Mouse (Mus musculus): Measurements from ENCODE around the gene Prpf40a. TPM values are rescaled to one million over a fixed set of nuclear protein-coding genes. Genes with fewer than 3 reads are reported as not detected.

The Prpf40a gene
- polyA plus RNA-seq (2014; fragmentation: Nextera tagmentation; extraction: Ambion mirVana) = 182 and 190 TPM in 2 replicates

DNA sequence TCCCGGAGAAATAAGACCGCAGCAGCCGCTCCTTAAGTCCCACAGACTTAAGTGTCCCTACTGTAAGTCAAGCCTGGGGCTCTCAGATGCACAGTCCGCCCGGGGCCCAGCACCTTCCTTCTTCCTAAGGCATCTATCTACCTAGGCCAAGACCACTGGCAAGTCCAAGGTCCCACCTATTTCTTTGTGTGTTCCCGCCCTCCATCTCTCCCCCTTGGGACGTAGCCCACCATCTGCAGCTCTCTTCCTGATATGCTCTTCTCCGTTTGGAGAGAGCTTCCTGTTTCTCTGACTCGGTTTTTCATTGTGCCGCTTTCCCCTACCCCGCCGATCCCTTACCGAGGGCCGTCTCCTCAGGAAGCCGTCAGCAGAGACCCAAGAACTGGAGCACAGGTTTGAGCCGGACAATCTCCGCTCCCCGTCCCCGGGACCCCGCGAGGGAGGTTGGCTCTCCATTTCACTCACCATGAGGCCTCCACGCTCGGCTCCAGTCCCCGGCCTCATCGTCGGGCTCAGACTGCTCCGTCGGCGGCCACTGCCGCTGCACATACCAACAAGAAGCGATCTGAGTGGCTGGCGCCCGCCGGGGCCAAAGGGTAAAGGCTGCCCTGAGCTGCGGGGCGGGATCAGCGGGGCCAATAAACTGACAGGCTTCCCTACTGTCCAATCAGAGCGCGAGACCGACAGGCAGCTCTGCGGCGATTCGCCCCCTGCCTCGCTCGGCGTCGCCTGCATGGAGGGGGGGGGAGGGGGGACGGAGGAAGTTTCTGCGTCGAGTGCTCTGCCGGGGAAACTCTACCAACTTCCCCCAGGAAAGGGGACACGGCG is at the start of gene Prpf40a:
Gene Prpf40a, minus strand, starts transcription at position 601 of the 828 bp plus-strand sequence.
- no peaks in the 10 kb centered on the region for H3K4me1 ChIP-seq (replicated peaks; ENCODE audit: control insufficient read depth, insufficient read depth, low read length)
- H3K27ac ChIP-seq (ENCODE audit: low read depth, low read length) = peak within 1 kb of the TSS; percentile 90
- H3K27me3 ChIP-seq (ENCODE audit: control insufficient read depth, insufficient read depth, low read length) = no peaks in the 10 kb centered on the region
- H3K4me3 ChIP-seq (ENCODE audit: low read depth, low read length) = peak within 1 kb of the TSS; percentile 86
- 1% methylated on average over 46 of the region's 53 CpGs for WGBS
- peak within 1 kb of the TSS; percentile 92 for H3K9ac ChIP-seq (ENCODE audit: low read length)
- peaks cover 7% of the 10 kb centered on the region; the same call in 1 of the 2 replicates for H3K36me3 ChIP-seq (ENCODE audit: control insufficient read depth, insufficient read depth, low read length)
- no peaks in the 10 kb centered on the region for H3K9me3 ChIP-seq (ENCODE audit: control insufficient read depth, low read length)
- DNase-seq (ENCODE audit: low spot score) (peak; percentile 99), ATAC-seq (replicated peaks; ENCODE audit: low FRiP score) (peak; percentile 96)
- H3K4me2 ChIP-seq (ENCODE audit: low read depth, low read length, severe bottlenecking) = peak within 1 kb of the TSS; percentile 63

DNA sequence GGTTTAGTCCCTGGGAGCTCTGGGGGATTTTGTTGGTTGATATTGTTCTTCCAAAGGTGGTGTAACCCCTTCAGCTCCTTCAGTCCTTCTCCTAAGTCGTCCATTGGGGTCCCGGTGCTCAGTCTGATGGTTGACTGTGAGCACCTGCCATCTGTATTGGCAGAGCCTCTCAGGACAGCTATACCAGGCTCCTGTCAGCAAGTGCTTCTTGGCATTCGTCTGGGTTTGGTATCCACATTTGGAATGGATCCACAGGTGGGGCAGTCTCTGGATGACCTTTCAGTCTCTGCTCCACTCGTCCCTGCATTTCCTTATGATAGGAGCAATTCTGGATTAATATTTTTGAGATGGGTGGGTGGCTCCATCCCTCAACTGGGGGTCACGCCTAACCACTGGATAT is 31.2 kb upstream of the Prpf40a start:
- Histone ChIP-seq H3K36me3 (ENCODE audit: control insufficient read depth, insufficient read depth, low read length) (peaks cover 2% of the 10 kb centered on the region; the same call in 1 of the 2 replicates), H3K4me3 (ENCODE audit: low read depth, low read length) (no peak overlapping the region)
- 90% methylated on average over 5 of the region's 5 CpGs for WGBS

DNA sequence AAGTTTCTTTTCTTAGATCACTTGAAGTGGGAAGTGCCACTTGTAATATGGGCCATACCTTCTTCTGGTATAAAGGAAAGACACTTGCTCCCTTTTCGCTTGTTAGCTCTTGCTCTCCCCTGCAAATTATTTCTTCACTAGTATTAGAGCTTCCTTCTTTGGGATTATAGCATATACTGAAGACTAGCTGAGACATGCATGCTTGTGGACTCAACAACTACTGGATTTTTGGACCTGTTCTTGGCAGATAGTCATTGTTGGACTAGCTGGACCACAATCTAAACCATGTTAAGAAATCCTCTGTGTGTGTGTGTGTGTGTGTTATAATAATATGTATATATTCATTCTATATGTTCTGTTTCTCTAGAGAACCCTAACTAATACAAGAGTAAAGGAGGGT is 22.4 kb upstream of the Prpf40a start:
- H3K9me3 ChIP-seq (ENCODE audit: control insufficient read depth, low read length) = no peaks in the 10 kb centered on the region
- no peak overlapping the region for H3K4me2 ChIP-seq (ENCODE audit: low read depth, low read length, severe bottlenecking)
- no peak overlapping the region for H3K9ac ChIP-seq (ENCODE audit: low read length)
- no peaks in the 10 kb centered on the region for H3K27me3 ChIP-seq (ENCODE audit: control insufficient read depth, insufficient read depth, low read length)
- no peaks in the 10 kb centered on the region for H3K4me1 ChIP-seq (replicated peaks; ENCODE audit: control insufficient read depth, insufficient read depth, low read length)
- no peak overlapping the region for H3K27ac ChIP-seq (ENCODE audit: low read depth, low read length)
- DNase-seq (ENCODE audit: low spot score) (no peak), ATAC-seq (replicated peaks; ENCODE audit: low FRiP score) (no peak)
- H3K4me3 ChIP-seq (ENCODE audit: low read depth, low read length) = no peak overlapping the region
- 97% methylated on average over 1 of the region's 1 CpGs for WGBS
- H3K36me3 ChIP-seq (ENCODE audit: control insufficient read depth, insufficient read depth, low read length) = peaks cover 3% of the 10 kb centered on the region; the same call in 1 of the 2 replicates

More for the DNA sequence above, 31.2 kb upstream of the Prpf40a start:
- H3K27ac ChIP-seq (ENCODE audit: low read depth, low read length) = no peak overlapping the region
- H3K4me1 ChIP-seq (replicated peaks; ENCODE audit: control insufficient read depth, insufficient read depth, low read length) = no peaks in the 10 kb centered on the region
- H3K4me2 ChIP-seq (ENCODE audit: low read depth, low read length, severe bottlenecking) = no peak overlapping the region
- peaks cover 3% of the 10 kb centered on the region; the same call in 1 of the 2 replicates for H3K9me3 ChIP-seq (ENCODE audit: control insufficient read depth, low read length)
- H3K9ac ChIP-seq (ENCODE audit: low read length) = no peak overlapping the region
- 0 out of 2 replicates have a peak, but pooled peaks have one; percentile 21 for ATAC-seq (replicated peaks; ENCODE audit: low FRiP score)
- no peak for DNase-seq (ENCODE audit: low spot score)
- no peaks in the 10 kb centered on the region for H3K27me3 ChIP-seq (ENCODE audit: control insufficient read depth, insufficient read depth, low read length)

DNA sequence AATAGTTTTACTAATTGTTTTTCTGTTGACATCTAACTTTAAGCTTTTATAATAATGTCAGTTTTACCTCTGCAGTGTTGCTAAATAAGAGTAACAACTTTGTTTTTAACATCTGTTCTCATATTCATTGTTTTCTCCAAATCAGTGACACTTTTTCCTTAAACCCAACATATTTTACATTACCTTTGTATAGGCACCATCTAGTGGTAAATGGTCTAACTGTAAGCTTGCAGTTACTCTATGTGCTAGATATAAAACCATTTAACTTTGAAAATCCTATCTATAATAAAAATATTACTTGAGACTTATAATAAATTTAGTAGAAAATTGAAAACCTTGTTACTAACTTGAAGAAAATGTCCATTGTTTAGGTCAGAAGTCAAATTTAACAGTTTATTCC is 15.7 kb upstream of the Prpf40a start:
- Histone ChIP-seq H3K27me3 (ENCODE audit: control insufficient read depth, insufficient read depth, low read length) (no peaks in the 10 kb centered on the region), H3K9me3 (ENCODE audit: control insufficient read depth, low read length) (no peaks in the 10 kb centered on the region), H3K27ac (ENCODE audit: low read depth, low read length) (no peak overlapping the region), H3K4me2 (ENCODE audit: low read depth, low read length, severe bottlenecking) (no peak overlapping the region), H3K4me1 (replicated peaks; ENCODE audit: control insufficient read depth, insufficient read depth, low read length) (no peaks in the 10 kb centered on the region), H3K4me3 (ENCODE audit: low read depth, low read length) (no peak overlapping the region), H3K9ac (ENCODE audit: low read length) (no peak overlapping the region), H3K36me3 (ENCODE audit: control insufficient read depth, insufficient read depth, low read length) (peaks cover 3% of the 10 kb centered on the region; the same call in 1 of the 2 replicates)
- ATAC-seq (replicated peaks; ENCODE audit: low FRiP score) (no peak), DNase-seq (ENCODE audit: low spot score) (no peak)

DNA sequence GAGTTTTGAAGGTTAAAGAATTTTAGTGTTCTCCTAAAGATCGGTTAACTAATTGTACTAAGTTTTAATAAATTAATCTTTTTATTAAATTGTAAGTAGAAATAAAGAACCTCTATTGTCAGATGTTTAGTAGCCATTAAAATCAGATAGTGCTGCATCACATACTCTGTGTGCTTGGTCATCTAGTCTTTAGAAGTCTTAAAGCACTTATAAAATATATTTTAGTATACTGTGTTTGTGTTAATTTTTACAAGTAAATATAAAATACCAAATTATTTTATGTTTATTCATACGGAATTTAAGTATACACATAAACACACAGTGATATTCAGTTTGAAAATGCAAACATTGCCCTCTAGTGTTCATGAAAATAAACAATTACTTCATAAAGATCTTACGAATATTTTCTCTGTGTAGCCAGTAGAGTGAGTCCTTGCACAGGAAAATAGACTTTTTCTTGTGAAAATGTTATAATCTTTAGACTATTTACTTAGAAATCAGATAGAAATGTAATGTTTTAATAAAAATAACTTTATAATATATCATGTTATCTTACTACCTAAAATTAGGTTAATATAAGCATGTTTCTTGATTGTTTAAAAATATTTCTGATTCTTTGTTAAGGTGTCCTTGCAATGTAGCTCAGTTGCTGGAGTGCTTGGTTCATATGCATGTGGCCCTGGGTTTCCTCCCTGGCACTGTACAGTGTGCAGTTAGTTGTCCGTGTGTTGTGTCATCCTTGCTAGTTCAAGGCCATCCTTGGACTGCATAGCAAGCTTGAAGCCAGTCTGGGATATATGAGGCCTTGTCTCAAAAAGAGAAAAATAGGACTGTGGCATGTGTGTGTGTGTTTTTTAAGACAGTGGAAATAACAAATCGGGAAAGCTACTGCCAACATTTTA is 13.5 kb upstream of the Prpf40a start:
- peak; percentile 82 for ATAC-seq (replicated peaks; ENCODE audit: low FRiP score)
- WGBS = 85% methylated on average over 5 of the region's 5 CpGs
- Histone ChIP-seq H3K4me3 (ENCODE audit: low read depth, low read length) (no peak overlapping the region), H3K27me3 (ENCODE audit: control insufficient read depth, insufficient read depth, low read length) (no peaks in the 10 kb centered on the region), H3K4me2 (ENCODE audit: low read depth, low read length, severe bottlenecking) (no peak overlapping the region), H3K27ac (ENCODE audit: low read depth, low read length) (no peak overlapping the region), H3K36me3 (ENCODE audit: control insufficient read depth, insufficient read depth, low read length) (peaks cover 6% of the 10 kb centered on the region; the same call in 1 of the 2 replicates), H3K4me1 (replicated peaks; ENCODE audit: control insufficient read depth, insufficient read depth, low read length) (no peaks in the 10 kb centered on the region), H3K9me3 (ENCODE audit: control insufficient read depth, low read length) (no peaks in the 10 kb centered on the region), H3K9ac (ENCODE audit: low read length) (no peak overlapping the region)
- DNase-seq (ENCODE audit: low spot score) = no peak

DNA sequence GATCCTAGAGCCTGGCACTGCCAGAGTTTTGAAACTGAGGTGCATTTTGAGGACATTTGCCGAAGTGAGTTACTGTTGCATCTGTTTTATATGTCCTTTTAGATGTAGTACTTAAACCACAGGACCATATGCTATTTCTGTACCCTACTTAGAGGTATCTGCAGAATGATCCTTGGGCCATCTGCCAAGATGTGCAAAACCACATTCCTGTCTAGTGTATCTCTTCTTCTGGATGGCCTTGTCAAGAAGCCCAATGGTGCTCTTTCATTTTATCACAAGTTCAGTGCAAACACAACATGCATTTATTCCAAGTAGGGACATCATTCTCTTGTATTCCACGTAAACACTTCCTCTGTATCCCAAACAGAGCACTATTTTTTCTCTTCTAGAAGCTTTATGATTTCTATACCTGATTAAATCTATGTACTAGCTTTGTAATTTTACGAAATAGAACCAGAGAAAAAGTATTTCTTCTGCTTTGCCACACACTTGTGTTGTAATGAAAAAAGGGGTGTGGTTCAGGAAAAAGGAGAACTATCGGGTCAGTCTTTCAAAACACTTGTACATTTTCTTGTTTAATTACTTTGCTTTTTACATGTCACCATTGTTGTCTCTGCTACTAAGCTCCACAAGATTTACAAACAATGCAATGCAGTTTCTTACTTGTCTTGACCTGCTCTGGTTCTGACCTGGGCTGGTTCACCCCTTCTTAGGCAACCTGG is 9.2 kb upstream of the Prpf40a start:
- no peaks in the 10 kb centered on the region for H3K9me3 ChIP-seq (ENCODE audit: control insufficient read depth, low read length)
- H3K4me1 ChIP-seq (replicated peaks; ENCODE audit: control insufficient read depth, insufficient read depth, low read length) = no peaks in the 10 kb centered on the region
- no peak for ATAC-seq (replicated peaks; ENCODE audit: low FRiP score)
- H3K27me3 ChIP-seq (ENCODE audit: control insufficient read depth, insufficient read depth, low read length) = no peaks in the 10 kb centered on the region
- H3K36me3 ChIP-seq (ENCODE audit: control insufficient read depth, insufficient read depth, low read length) = peaks cover 10% of the 10 kb centered on the region; the same call in 1 of the 2 replicates
- WGBS = 94% methylated on average over 4 of the region's 4 CpGs
- DNase-seq (ENCODE audit: low spot score) = no peak
- H3K27ac ChIP-seq (ENCODE audit: low read depth, low read length) = no peak overlapping the region
- H3K4me2 ChIP-seq (ENCODE audit: low read depth, low read length, severe bottlenecking) = no peak overlapping the region
- no peak overlapping the region for H3K4me3 ChIP-seq (ENCODE audit: low read depth, low read length)
- no peak overlapping the region for H3K9ac ChIP-seq (ENCODE audit: low read length)

DNA sequence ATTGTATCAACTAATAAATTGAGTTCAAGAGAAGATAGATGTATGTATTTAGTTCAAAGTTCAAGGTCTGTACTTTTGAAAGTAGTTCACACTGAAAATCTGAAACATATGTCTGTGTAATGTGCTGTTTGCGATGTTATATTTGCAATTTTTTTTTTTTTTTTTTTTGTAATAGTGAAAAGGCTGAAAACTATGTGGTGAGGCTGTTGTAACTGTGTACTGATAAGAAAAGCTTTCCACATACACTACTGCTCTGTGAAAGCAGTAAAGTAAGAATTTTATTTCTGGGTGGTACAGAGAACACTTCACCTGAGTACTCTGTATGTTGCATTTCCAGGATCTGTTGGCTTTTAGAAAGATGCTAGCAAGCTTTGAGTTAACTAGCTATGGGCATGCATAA is 8.1 kb upstream of the Prpf40a start:
- H3K4me3 ChIP-seq (ENCODE audit: low read depth, low read length) = no peak overlapping the region
- H3K9me3 ChIP-seq (ENCODE audit: control insufficient read depth, low read length) = no peaks in the 10 kb centered on the region
- DNase-seq (ENCODE audit: low spot score) (no peak), ATAC-seq (replicated peaks; ENCODE audit: low FRiP score) (no peak)
- 90% methylated on average over 1 of the region's 1 CpGs for WGBS
- H3K27ac ChIP-seq (ENCODE audit: low read depth, low read length) = no peak overlapping the region
- no peaks in the 10 kb centered on the region for H3K27me3 ChIP-seq (ENCODE audit: control insufficient read depth, insufficient read depth, low read length)
- H3K36me3 ChIP-seq (ENCODE audit: control insufficient read depth, insufficient read depth, low read length) = peaks cover 14% of the 10 kb centered on the region; the same call in 1 of the 2 replicates
- H3K4me2 ChIP-seq (ENCODE audit: low read depth, low read length, severe bottlenecking) = no peak overlapping the region
- no peaks in the 10 kb centered on the region for H3K4me1 ChIP-seq (replicated peaks; ENCODE audit: control insufficient read depth, insufficient read depth, low read length)
- H3K9ac ChIP-seq (ENCODE audit: low read length) = no peak overlapping the region

DNA sequence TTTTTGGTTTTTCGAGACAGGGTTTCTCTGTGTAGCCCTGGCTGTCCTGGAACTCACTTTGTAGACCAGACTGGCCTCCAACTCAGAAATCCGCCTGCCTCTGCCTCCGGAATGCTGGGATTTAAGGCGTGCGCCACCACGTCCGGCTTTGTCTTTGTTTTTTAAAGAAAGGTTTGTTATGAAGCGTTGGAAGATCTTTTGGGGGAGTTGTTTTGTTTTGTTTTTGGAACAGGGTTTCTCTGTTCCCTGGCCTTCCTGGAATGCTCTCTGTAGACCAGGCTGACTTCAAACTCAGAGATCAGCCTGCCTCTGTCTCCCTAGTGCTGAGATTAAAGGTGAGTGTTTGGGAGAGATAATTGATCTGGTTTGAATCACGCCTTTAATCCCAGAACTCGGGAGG is 5.3 kb upstream of the Prpf40a start:
- no peak for DNase-seq (ENCODE audit: low spot score)

More for the DNA sequence above, 5.3 kb upstream of the Prpf40a start:
- H3K27ac ChIP-seq (ENCODE audit: low read depth, low read length) = no peak overlapping the region
- H3K4me2 ChIP-seq (ENCODE audit: low read depth, low read length, severe bottlenecking) = no peak overlapping the region
- H3K27me3 ChIP-seq (ENCODE audit: control insufficient read depth, insufficient read depth, low read length) = no peaks in the 10 kb centered on the region
- WGBS = 96% methylated on average over 10 of the region's 10 CpGs
- no peak for ATAC-seq (replicated peaks; ENCODE audit: low FRiP score)
- peaks cover 14% of the 10 kb centered on the region; the same call in 1 of the 2 replicates for H3K36me3 ChIP-seq (ENCODE audit: control insufficient read depth, insufficient read depth, low read length)
- H3K9me3 ChIP-seq (ENCODE audit: control insufficient read depth, low read length) = no peaks in the 10 kb centered on the region
- H3K4me3 ChIP-seq (ENCODE audit: low read depth, low read length) = no peak overlapping the region
- no peak overlapping the region for H3K9ac ChIP-seq (ENCODE audit: low read length)
- H3K4me1 ChIP-seq (replicated peaks; ENCODE audit: control insufficient read depth, insufficient read depth, low read length) = no peaks in the 10 kb centered on the region
